Mouse (Mus musculus): ENCODE data around the gene Srpk2.
"Not testable (repeated sequence)": the region's sequence is repeated elsewhere in the genome, so short reads cannot be mapped to it uniquely, and the experiment has no call there.

GRCm38 (mm10) chr5:23453561-23453960 is 230.9 kb downstream of the Srpk2 start:
- TF ChIP-seq CTCF (IDR thresholded peaks at IDR 0.05): peak; percentile 53
- not testable (repeated sequence) for TF ChIP-seq POLR2A (IDR thresholded peaks at IDR 0.05; ENCODE audit: insufficient read depth, low read depth, low read length)

Data from heart, adult 2 months (tissue).